Mouse (Mus musculus) cortical plate, adult 2 months (tissue): ENCODE data around the gene Shmt2.

Experiments
- CTCF ChIP-seq: fragments of 200-500 bp; IDR thresholded peaks from 2 replicates; pipeline ENCODE4 v1.5.1; 2011; ENCODE audit warnings: mild to moderate bottlenecking, control low read depth, low read length; ENCODE audit not compliant: insufficient read depth; ENCODE audit errors: extremely low read depth
- POLR2A ChIP-seq: fragments of 200-500 bp; IDR thresholded peaks from 2 replicates; pipeline ENCODE4 v1.6.1; 2011; ENCODE audit warnings: mild to moderate bottlenecking, low read length, control low read depth; ENCODE audit not compliant: insufficient read depth; ENCODE audit errors: extremely low read depth

- TF ChIP-seq CTCF (no peak), POLR2A (no peak)
These were observed 2.5 kb upstream of the Shmt2 start for GRCm38 (mm10) chr10:127524646-127525255.
